Mouse (Mus musculus) heart, embryonic 13.5 days (tissue): Measurements from ENCODE around the gene Sorbs1. TPM values are rescaled to one million over a fixed set of nuclear protein-coding genes. Genes with fewer than 3 reads are reported as not detected.
A peak's percentile ranks its signal among the peaks of the same experiment; 100 is the strongest.

Experiments
- ATAC-seq: fragments of 200-750 bp; cut with Nextera tagmentation; 2 replicates; pipeline ENCODE4 v1.8.0; 2017; ENCODE audit warnings: moderate TSS enrichment; ENCODE audit not compliant: insufficient number of reproducible peaks, low FRiP score, low TSS enrichment; ENCODE audit errors: extremely low read depth
- H3K27ac ChIP-seq: fragments of 300-500 bp; sonication (generic); replicated peaks from 2 replicates; pipeline ENCODE4 v1.5.1; 2015; ENCODE audit warnings: moderate library complexity, mild to moderate bottlenecking, inconsistent platforms
- H3K27me3 ChIP-seq: fragments of 300-500 bp; sonication (generic); replicated peaks from 2 replicates; pipeline ENCODE4 v1.6.1; 2015; ENCODE audit warnings: mild to moderate bottlenecking, inconsistent platforms
- H3K36me3 ChIP-seq: fragments of 300-500 bp; sonication (generic); 2 replicates; pipeline ENCODE4 v1.6.1; 2015; ENCODE audit warnings: mild to moderate bottlenecking, inconsistent platforms
- H3K4me1 ChIP-seq: fragments of 300-500 bp; sonication (generic); 2 replicates; pipeline ENCODE4 v1.6.1; 2015; ENCODE audit warnings: inconsistent platforms
- H3K4me2 ChIP-seq: fragments of 300-500 bp; sonication (generic); 2 replicates; pipeline ENCODE4 v1.6.1; 2015; ENCODE audit warnings: inconsistent platforms, mild to moderate bottlenecking, moderate library complexity
- H3K4me3 ChIP-seq: fragments of 300-500 bp; sonication (generic); 2 replicates; pipeline ENCODE4 v1.5.1; 2015; ENCODE audit warnings: moderate library complexity, mild to moderate bottlenecking, inconsistent platforms
- H3K9ac ChIP-seq: fragments of 300-500 bp; sonication (generic); 2 replicates; pipeline ENCODE4 v1.6.1; 2015; ENCODE audit warnings: inconsistent platforms, mild to moderate bottlenecking, moderate library complexity
- H3K9me3 ChIP-seq: fragments of 300-500 bp; sonication (generic); 2 replicates; pipeline ENCODE4 v1.6.1; 2016; ENCODE audit warnings: inconsistent platforms
- WGBS: fragments of 180-500 bp; shearing (Covaris S2); methylation state at CpG from one replicate; pipeline ENCODE4 v1.1.7; 2015; ENCODE audit warnings: mixed read lengths; 5-methylcytosine and 5-hydroxymethylcytosine counted together
- polyA plus RNA-seq: library from polyadenylated mRNA; unstranded; fragments of >200 nt; fragmentation: Nextera tagmentation; extraction: Ambion mirVana; gene quantifications from 2 replicates; pipeline ENCODE4 v1.2.1, GENCODE M21; 2015

Gene Sorbs1
- polyA plus RNA-seq, 1 experiment from 2014 or later, result 65.4 TPM

DNA sequence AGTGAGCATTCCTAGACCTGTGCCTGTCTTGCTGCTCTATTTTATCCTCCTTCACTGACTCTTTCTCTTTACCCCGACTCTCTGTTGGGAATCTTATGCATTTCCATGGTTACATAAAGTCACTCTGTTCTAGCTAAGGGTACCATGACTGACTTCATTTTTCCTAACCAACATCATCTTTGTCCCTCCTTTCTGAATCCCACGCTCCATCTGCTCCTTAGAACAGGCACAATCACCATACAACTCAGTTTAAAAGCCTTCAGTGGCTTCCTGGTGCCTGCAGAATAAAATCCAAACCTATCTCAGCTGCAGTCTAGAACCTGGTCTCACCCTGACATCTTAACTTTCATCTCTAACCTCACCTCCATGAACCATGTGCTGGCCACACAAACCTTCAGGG lies 215.0 kb downstream of the Sorbs1 start:
- H3K4me2 ChIP-seq, result peak overlapping the region; percentile 47
- 80% methylated on average over 2 of the region's 2 CpGs for WGBS
- H3K9ac ChIP-seq, result peak overlapping the region; percentile 65

DNA sequence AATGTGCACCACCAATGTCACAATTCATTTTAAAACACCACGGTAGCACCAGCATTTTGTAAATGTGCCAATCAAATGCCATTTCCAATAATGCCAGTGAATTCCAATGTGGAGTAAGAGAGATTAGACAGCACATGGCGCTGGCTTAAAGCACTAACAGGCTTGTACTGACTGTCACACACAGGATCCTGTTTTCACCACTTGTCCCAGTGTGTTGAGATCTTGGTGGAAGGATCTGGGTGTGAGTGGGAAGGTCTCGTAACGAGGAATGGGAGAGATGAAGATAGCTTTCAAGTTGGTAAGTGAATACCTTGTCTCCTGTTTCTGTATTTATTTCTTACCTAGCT lies 215.8 kb downstream of the Sorbs1 start:
- peaks cover 40% of the 10 kb centered on the region for H3K36me3 ChIP-seq
- H3K9me3 ChIP-seq, result no peaks in the 10 kb centered on the region
- peaks cover 59% of the 10 kb centered on the region for H3K4me1 ChIP-seq
- H3K4me2 ChIP-seq, result peak overlapping the region; percentile 47
- H3K4me3 ChIP-seq, result no peak overlapping the region
- H3K27ac ChIP-seq, result peak overlapping the region; percentile 77
- H3K9ac ChIP-seq, result peak overlapping the region; percentile 65; the same call in 1 of the 2 replicates
- 10% methylated on average over 4 of the region's 4 CpGs for WGBS
- H3K27me3 ChIP-seq, result no peaks in the 10 kb centered on the region
- no peak for ATAC-seq

More for the DNA sequence above, 215.0 kb downstream of the Sorbs1 start:
- no peaks in the 10 kb centered on the region for H3K9me3 ChIP-seq
- ATAC-seq, result no peak
- peaks cover 40% of the 10 kb centered on the region for H3K36me3 ChIP-seq
- H3K27ac ChIP-seq, result peak overlapping the region; percentile 77
- no peak overlapping the region for H3K4me3 ChIP-seq
- no peaks in the 10 kb centered on the region for H3K27me3 ChIP-seq
- H3K4me1 ChIP-seq, result peaks cover 67% of the 10 kb centered on the region

DNA sequence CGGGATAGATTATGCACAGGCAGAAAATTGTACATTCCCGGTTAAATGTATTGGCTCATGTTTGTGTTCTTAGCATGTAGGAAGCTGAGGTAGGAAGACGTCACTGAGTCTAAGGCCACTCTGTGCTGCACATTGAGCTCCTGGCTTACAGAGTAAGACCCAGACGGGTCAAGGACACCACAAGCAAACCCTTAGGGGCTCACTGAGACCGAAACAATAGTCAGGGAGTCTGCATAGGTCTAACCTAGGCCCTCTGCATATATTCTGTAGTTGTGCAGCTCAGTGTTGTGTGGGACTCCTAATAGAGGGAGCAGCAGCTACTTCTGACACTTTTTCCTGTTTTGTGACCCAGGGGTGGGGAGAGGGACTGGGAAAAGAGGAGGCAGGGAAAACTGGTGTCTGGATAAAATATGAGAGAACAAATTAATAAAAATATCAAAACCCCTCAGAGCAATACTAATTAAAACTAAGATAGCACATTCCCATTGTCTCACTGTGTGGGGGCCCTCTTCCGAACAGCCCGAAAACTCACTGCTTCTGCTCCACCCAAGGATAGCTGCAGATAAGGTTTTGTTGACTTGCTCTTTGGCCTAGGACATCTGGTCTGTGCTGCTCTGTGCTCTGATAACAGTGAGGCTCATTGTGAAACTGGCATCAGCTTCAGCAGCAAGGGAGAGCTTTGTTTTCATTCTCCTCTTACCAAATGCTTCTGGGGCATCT lies 216.3 kb downstream of the Sorbs1 start:
- Histone ChIP-seq H3K27me3 (no peaks in the 10 kb centered on the region), H3K27ac (peak overlapping the region; percentile 77), H3K4me3 (no peak overlapping the region), H3K4me1 (peaks cover 54% of the 10 kb centered on the region), H3K4me2 (peak overlapping the region; percentile 47), H3K9me3 (no peaks in the 10 kb centered on the region), H3K9ac (peak overlapping the region; percentile 65; the same call in 1 of the 2 replicates), H3K36me3 (peaks cover 40% of the 10 kb centered on the region)
- ATAC-seq, result peak; percentile 74
- 52% methylated on average over 7 of the region's 7 CpGs for WGBS

DNA sequence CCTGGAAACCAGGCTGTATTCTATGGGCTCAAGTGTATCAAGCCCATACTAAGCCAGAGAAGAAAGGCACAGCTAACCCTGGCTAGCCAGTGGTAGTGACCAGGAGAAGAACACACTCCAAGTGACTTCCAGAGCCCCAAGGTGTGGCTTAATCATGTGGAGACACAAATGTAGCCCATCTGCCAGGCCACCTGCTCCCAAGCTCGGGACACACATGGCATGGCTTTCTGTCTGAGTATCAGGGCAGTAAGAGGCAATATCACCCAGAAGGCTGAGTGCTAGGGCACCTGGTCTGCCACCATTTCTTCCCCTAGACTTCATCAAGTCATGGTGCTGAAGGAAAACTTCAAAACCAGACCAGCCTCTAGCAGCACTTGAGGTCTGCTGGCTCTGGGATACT lies 219.3 kb downstream of the Sorbs1 start:
- Histone ChIP-seq H3K27me3 (no peaks in the 10 kb centered on the region), H3K9ac (no peak overlapping the region), H3K36me3 (peaks cover 22% of the 10 kb centered on the region), H3K27ac (no peak overlapping the region), H3K4me3 (no peak overlapping the region), H3K4me2 (no peak overlapping the region), H3K4me1 (peaks cover 43% of the 10 kb centered on the region), H3K9me3 (no peaks in the 10 kb centered on the region)
- WGBS, result 68% methylated on average over 1 of the region's 1 CpGs
- ATAC-seq, result no peak

DNA sequence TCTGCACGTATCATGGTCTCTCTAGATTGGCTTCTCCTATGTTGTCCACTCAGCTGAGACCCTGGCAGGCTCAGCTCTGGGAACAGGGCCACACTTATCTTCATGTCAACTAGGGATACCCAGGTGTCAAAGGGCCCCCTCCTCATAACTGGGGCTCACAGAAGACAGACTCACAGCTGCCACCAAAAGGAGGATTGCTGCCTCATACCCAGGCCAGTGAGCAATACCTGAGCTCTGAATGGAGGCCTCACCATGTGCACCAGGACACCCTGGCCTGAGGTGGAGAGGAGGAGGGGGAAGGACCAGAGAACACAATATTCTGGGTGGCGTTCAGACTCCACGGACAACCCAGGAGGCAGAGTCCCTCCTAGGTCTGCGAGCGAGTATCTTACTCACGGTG lies 219.8 kb downstream of the Sorbs1 start:
- WGBS, result 91% methylated on average over 6 of the region's 6 CpGs
- Histone ChIP-seq H3K9ac (no peak overlapping the region), H3K9me3 (no peaks in the 10 kb centered on the region), H3K36me3 (peaks cover 18% of the 10 kb centered on the region), H3K4me3 (no peak overlapping the region), H3K4me2 (no peak overlapping the region), H3K27ac (no peak overlapping the region), H3K4me1 (peaks cover 38% of the 10 kb centered on the region), H3K27me3 (no peaks in the 10 kb centered on the region)
- ATAC-seq, result no peak

GRCm38 (mm10) chr19:40290099-40290724 lies 223.4 kb downstream of the Sorbs1 start:
- Histone ChIP-seq H3K9me3 (no peaks in the 10 kb centered on the region), H3K9ac (no peak overlapping the region), H3K27ac (no peak overlapping the region), H3K27me3 (no peaks in the 10 kb centered on the region), H3K36me3 (peaks cover 16% of the 10 kb centered on the region), H3K4me2 (no peak overlapping the region), H3K4me3 (no peak overlapping the region), H3K4me1 (peaks cover 17% of the 10 kb centered on the region)
- ATAC-seq, result no peak
- 83% methylated on average over 6 of the region's 6 CpGs for WGBS

DNA sequence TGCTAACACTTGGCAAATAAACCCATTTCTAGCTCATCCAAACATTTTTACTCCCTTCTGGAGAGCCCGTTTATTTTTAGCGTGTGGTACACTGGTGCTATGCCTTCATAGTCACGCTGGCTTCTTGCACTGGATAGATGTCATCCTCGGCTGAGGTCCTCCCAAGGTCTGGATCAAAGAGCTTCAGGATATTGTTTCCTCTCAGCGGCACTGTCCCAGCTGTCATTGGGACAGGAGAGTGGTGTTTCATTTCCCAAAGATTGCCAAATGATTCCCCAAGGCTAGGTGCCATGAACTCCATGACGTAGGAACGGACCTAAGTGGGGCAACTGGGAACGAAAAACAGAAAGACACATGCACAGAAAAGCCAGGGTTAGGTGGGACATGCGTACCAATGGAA lies 225.2 kb downstream of the Sorbs1 start:
- Histone ChIP-seq H3K27ac (no peak overlapping the region), H3K9me3 (no peaks in the 10 kb centered on the region), H3K4me1 (peaks cover 15% of the 10 kb centered on the region), H3K36me3 (no peaks in the 10 kb centered on the region), H3K27me3 (no peaks in the 10 kb centered on the region), H3K4me3 (no peak overlapping the region), H3K9ac (no peak overlapping the region), H3K4me2 (no peak overlapping the region)
- 75% methylated on average over 9 of the region's 9 CpGs for WGBS
- ATAC-seq, result no peak

- Histone ChIP-seq H3K4me1 (peaks cover 15% of the 10 kb centered on the region), H3K4me3 (no peak overlapping the region), H3K27me3 (no peaks in the 10 kb centered on the region), H3K27ac (no peak overlapping the region), H3K36me3 (no peaks in the 10 kb centered on the region), H3K9ac (no peak overlapping the region), H3K9me3 (peaks cover 16% of the 10 kb centered on the region), H3K4me2 (no peak overlapping the region)
- WGBS, result 84% methylated on average over 2 of the region's 2 CpGs
- ATAC-seq, result no peak
These were observed 228.9 kb downstream of the Sorbs1 start for GRCm38 (mm10) chr19:40284704-40285103.

- no peak overlapping the region for H3K9ac ChIP-seq
- no peak overlapping the region for H3K27ac ChIP-seq
- H3K27me3 ChIP-seq, result no peaks in the 10 kb centered on the region
- no peak for ATAC-seq
- no peak overlapping the region for H3K4me3 ChIP-seq
- H3K36me3 ChIP-seq, result no peaks in the 10 kb centered on the region
- peaks cover 16% of the 10 kb centered on the region for H3K9me3 ChIP-seq
- 63% methylated on average over 2 of the region's 2 CpGs for whole genome bisulfite sequencing
- H3K4me1 ChIP-seq, result peaks cover 16% of the 10 kb centered on the region
- no peak overlapping the region for H3K4me2 ChIP-seq
These were observed 230.2 kb downstream of the Sorbs1 start for GRCm38 (mm10) chr19:40283415-40283814.

DNA sequence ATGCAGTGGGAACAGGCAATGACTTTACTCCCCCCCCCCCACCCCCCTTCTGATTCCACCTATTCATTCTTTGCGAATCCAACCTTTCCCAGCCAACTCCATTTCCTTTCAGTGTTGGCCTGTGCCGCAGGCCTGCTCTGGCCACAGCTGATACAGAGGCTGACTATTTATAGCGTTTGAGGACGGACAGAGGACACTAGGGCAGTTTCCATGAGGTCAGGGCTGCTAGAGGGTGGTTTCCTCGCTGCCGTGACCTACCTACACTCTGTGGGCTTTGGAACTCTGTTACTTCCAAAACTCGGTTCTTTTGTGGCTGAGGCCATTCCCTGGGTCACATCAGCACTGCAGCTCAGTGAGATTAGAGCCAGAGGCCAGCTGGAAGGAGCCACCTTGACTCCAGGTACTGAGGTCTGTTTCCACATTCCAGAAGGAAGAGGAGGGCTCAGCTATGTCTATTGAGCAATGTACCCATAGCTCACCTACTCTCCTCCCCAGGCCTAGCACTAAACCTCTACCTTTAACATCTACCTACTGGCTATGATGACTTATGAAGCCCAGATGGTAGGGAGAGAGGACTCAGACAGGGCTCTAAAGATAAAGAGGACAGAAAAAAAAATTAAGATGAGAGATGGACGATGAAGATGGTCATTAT lies 235.1 kb downstream of the Sorbs1 start:
- peak overlapping the region; percentile 62 for H3K27ac ChIP-seq
- no peak for ATAC-seq

GRCm38 (mm10) chr19:40277494-40277893 lies 236.1 kb downstream of the Sorbs1 start:
- no peaks in the 10 kb centered on the region for H3K27me3 ChIP-seq
- no peak overlapping the region for H3K4me2 ChIP-seq
- peaks cover 10% of the 10 kb centered on the region for H3K4me1 ChIP-seq
- H3K4me3 ChIP-seq, result no peak overlapping the region
- WGBS, result 86% methylated on average over 8 of the region's 8 CpGs
- H3K27ac ChIP-seq, result no peak overlapping the region
- no peaks in the 10 kb centered on the region for H3K36me3 ChIP-seq
- ATAC-seq, result no peak
- no peak overlapping the region for H3K9ac ChIP-seq
- H3K9me3 ChIP-seq, result peaks cover 16% of the 10 kb centered on the region

More for the DNA sequence above, 235.1 kb downstream of the Sorbs1 start:
- 25% methylated on average over 8 of the region's 8 CpGs for WGBS
- peaks cover 16% of the 10 kb centered on the region for H3K9me3 ChIP-seq
- no peaks in the 10 kb centered on the region for H3K36me3 ChIP-seq
- H3K9ac ChIP-seq, result 0 out of 2 replicates have a peak overlapping the region, but pooled peaks have one; percentile 21
- 0 out of 2 replicates have a peak overlapping the region, but pooled peaks have one; percentile 2 for H3K4me2 ChIP-seq
- H3K4me3 ChIP-seq, result no peak overlapping the region
- no peaks in the 10 kb centered on the region for H3K27me3 ChIP-seq
- H3K4me1 ChIP-seq, result peaks cover 10% of the 10 kb centered on the region
